Mouse (Mus musculus): ENCODE measurements around the gene Efl1.

GRCm38 (mm10) chr7:82808257-82808656, 159.8 kb downstream of the Efl1 start:
- TF ChIP-seq POLR2A (IDR thresholded peaks at IDR 0.05; ENCODE audit: borderline replicate concordance, extremely low read depth, low read depth, low read length), result no peak
- no peak for TF ChIP-seq CTCF (IDR thresholded peaks at IDR 0.05; ENCODE audit: insufficient read depth, low read length)
